Mouse (Mus musculus): Measurements from ENCODE around the gene Papss2.

DNA sequence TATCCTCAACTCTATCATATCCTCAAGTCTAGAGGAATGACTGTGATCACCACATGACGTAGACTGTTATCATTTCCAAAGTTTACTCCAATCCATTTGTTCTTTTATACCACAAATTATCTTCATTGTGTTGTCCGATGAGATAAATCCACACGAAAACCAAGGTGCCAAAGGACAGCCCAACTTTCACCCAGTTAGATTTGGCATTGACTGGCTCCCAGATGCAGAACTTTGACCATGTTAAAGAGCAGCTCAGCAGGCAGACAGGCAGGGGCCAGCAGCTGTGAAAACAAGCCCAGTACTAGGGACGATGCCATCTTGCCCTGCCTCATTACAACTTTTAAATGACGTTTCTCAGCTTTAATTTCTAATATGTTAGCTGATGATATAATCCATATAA lies 63.8 kb downstream of the Papss2 start:
- TF ChIP-seq CTCF (IDR thresholded peaks at IDR 0.05; ENCODE audit: low read depth) (no peak), EP300 (IDR thresholded peaks at IDR 0.05; ENCODE audit: low read depth) (no peak)
